9 mouse cellular contexts compared by ENCODE assay signal in genomic region chr2:180996436-180996835, GRCm38 (mm10). TPM values are rescaled to one million over a fixed set of nuclear protein-coding genes. Genes with fewer than 3 reads are reported as not detected.
DNase-seq lines count a peak whose midpoint lies in the region; ATAC-seq and TF ChIP-seq lines count a peak whose summit lies in the region.
"Had no signal": no experiment of that assay in that cellular context is flagged by ENCODE, and none has a peak within 500 bp of the region (broad histone marks: within the 10 kb centered on the region; RNA-seq: fewer than 3 reads in every experiment).

No protein-coding gene starts in this region.

- peak; percentile 48 for DNase-seq in adrenal gland, postnatal 10 days
- no peak for DNase-seq in adrenal gland, postnatal 25 days
- peak; percentile 39 for DNase-seq in embryonic facial prominence, embryonic 14.5 days (ENCODE audit: low spot score)
- DNase-seq in layer of hippocampus, adult 8-10 months (ENCODE audit: low spot score in 2 of 2), result peak; percentile 52 to 66

- H3K27ac ChIP-seq in bone marrow, adult 2 months (ENCODE audit: control insufficient read depth, insufficient read depth, low read depth, low read length, poor library complexity), result no peak overlapping the region
- no peak overlapping the region for H3K27ac ChIP-seq in embryonic facial prominence, embryonic 14.5 days (replicated peaks; ENCODE audit: low read depth, low read length)
- H3K27ac ChIP-seq in hindbrain, embryonic 12.5 days, result no peak overlapping the region
- H3K27ac ChIP-seq in small intestine, adult 2 months (ENCODE audit: insufficient read depth, low read depth, low read length), result no peak overlapping the region
- H3K27ac ChIP-seq: macrophage had no signal

- H3K4me3 ChIP-seq in bone marrow, adult 2 months (replicated peaks; ENCODE audit: control insufficient read depth, low read depth, low read length), result no peak overlapping the region
- H3K4me3 ChIP-seq in embryonic facial prominence, embryonic 14.5 days (ENCODE audit: low read depth, low read length), result no peak overlapping the region
- H3K4me3 ChIP-seq in hindbrain, embryonic 12.5 days, result no peak overlapping the region
- H3K4me3 ChIP-seq in small intestine, adult 2 months (ENCODE audit: low read depth, low read length), result no peak overlapping the region

- 12% methylated on average over 5 of the region's 5 CpGs for WGBS in bone marrow, adult 2 months
- 22% methylated on average over 5 of the region's 5 CpGs for WGBS in embryonic facial prominence, embryonic 14.5 days
- 11% methylated on average over 5 of the region's 5 CpGs for WGBS in hindbrain, embryonic 12.5 days
- WGBS in small intestine, adult 2 months, result 10% methylated on average over 5 of the region's 5 CpGs

- H3K9me3 ChIP-seq in embryonic facial prominence, embryonic 14.5 days (ENCODE audit: control insufficient read depth, low read length), result no peaks in the 10 kb centered on the region
- no peaks in the 10 kb centered on the region for H3K9me3 ChIP-seq in hindbrain, embryonic 12.5 days (replicated peaks)

- no peaks in the 10 kb centered on the region for H3K4me1 ChIP-seq in bone marrow, adult 2 months (ENCODE audit: control insufficient read depth, insufficient read depth, low read length)
- H3K4me1 ChIP-seq in embryonic facial prominence, embryonic 14.5 days (ENCODE audit: control insufficient read depth, insufficient read depth, low read length), result no peaks in the 10 kb centered on the region
- no peaks in the 10 kb centered on the region for H3K4me1 ChIP-seq in hindbrain, embryonic 12.5 days
- no peaks in the 10 kb centered on the region for H3K4me1 ChIP-seq in small intestine, adult 2 months (ENCODE audit: control insufficient read depth, insufficient read depth, insufficient read length, low read length)

- peak; percentile 36 for ATAC-seq in embryonic facial prominence, embryonic 14.5 days (ENCODE audit: low read depth)
- peak; percentile 53 for ATAC-seq in hindbrain, embryonic 12.5 days (ENCODE audit: low FRiP score)
- ATAC-seq in megakaryocyte progenitor cell, adult 5-6 weeks (replicated peaks; ENCODE audit: poor library complexity), result peak; percentile 86

- H3K4me2 ChIP-seq in embryonic facial prominence, embryonic 14.5 days (ENCODE audit: low read depth, low read length), result no peak overlapping the region
- no peak overlapping the region for H3K4me2 ChIP-seq in hindbrain, embryonic 12.5 days (replicated peaks)

- H3K9ac ChIP-seq in embryonic facial prominence, embryonic 14.5 days (ENCODE audit: low read depth, low read length), result no peak overlapping the region; the same call in 1 of the 2 replicates
- no peak overlapping the region for H3K9ac ChIP-seq in hindbrain, embryonic 12.5 days

- no peaks in the 10 kb centered on the region for H3K27me3 ChIP-seq in embryonic facial prominence, embryonic 14.5 days (replicated peaks; ENCODE audit: control insufficient read depth, insufficient read depth, low read length)
- H3K27me3 ChIP-seq in hindbrain, embryonic 12.5 days, result no peaks in the 10 kb centered on the region
- H3K27me3 ChIP-seq in small intestine, adult 2 months (ENCODE audit: control insufficient read depth, insufficient read depth, low read length), result no peaks in the 10 kb centered on the region

- TF ChIP-seq POLR2A in bone marrow, adult 2 months (IDR thresholded peaks at IDR 0.05; ENCODE audit: borderline replicate concordance, control insufficient read depth, low read depth, low read length), result no peak
- TF ChIP-seq POLR2A in small intestine, adult 2 months (IDR thresholded peaks at IDR 0.05; ENCODE audit: low read depth, low read length), result no peak

- TF ChIP-seq CTCF in bone marrow, adult 2 months (IDR thresholded peaks at IDR 0.05; ENCODE audit: control insufficient read depth, insufficient read depth, low read length), result peak; percentile 83
- peak; percentile 75; the same call in 1 of the 2 replicates for TF ChIP-seq CTCF in small intestine, adult 2 months (IDR thresholded peaks at IDR 0.05; ENCODE audit: extremely low read depth, insufficient read length, insufficient replicate concordance, low read depth, low read length)

- H3K36me3 ChIP-seq in embryonic facial prominence, embryonic 14.5 days (ENCODE audit: control insufficient read depth, insufficient read depth, low read length), result no peaks in the 10 kb centered on the region
- no peaks in the 10 kb centered on the region for H3K36me3 ChIP-seq in hindbrain, embryonic 12.5 days
- no peaks in the 10 kb centered on the region for H3K36me3 ChIP-seq in small intestine, adult 2 months (ENCODE audit: control insufficient read depth, insufficient read depth, low read length)

RNA-seq across cellular contexts. Expression of gene Col20a1, which starts 10.1 kb away (rescaled TPM):
- total RNA-seq in adrenal gland, postnatal 10 days (2021), result 1 to 10 TPM; 2.7 to 4.3 TPM
- 2.6 and 3.4 TPM in 2 replicates for total RNA-seq in adrenal gland, postnatal 25 days (2021)
- polyA plus RNA-seq in bone marrow, adult 2 months (2011; ENCODE audit: insufficient read depth, insufficient read length, low replicate concordance, missing spikeins), result 0.52 and 2.6 TPM in 2 replicates
- 2.5 and 3.7 TPM in 2 replicates for polyA plus RNA-seq in embryonic facial prominence, embryonic 14.5 days (2014; fragmentation: Nextera tagmentation; extraction: Ambion mirVana)
- polyA plus RNA-seq in hindbrain, embryonic 12.5 days (2016; fragmentation: Nextera tagmentation; extraction: Ambion mirVana), result 1.8 and 2.1 TPM in 2 replicates
- total RNA-seq in layer of hippocampus, adult 8-10 months (2022), result 1 to 10 TPM; 2.8 to 5.5 (median 3.1) TPM
- 0.12 and 0.42 TPM in 2 replicates for total RNA-seq in megakaryocyte progenitor cell, adult 5-6 weeks (2015)
- 0.10 TPM in 1 of 2 replicates, not detected in the other for total RNA-seq in megakaryocyte progenitor cell, adult 5-6 weeks (2017)
- 1.5 and 2.9 TPM in 2 replicates for polyA plus RNA-seq in small intestine, adult 2 months (2012; rRNA removed)

RNA-seq across cellular contexts. Expression of gene Arfgap1, which starts 29.4 kb away (rescaled TPM):
- total RNA-seq in adrenal gland, postnatal 10 days (2021), result 10 to 100 TPM; 52.2 to 63.2 TPM
- total RNA-seq in adrenal gland, postnatal 25 days (2021), result 48.6 and 65.6 TPM in 2 replicates
- 32.9 and 35.6 TPM in 2 replicates for polyA plus RNA-seq in bone marrow, adult 2 months (2011; ENCODE audit: insufficient read depth, insufficient read length, low replicate concordance, missing spikeins)
- 89.2 and 103 TPM in 2 replicates for polyA plus RNA-seq in embryonic facial prominence, embryonic 14.5 days (2014; fragmentation: Nextera tagmentation; extraction: Ambion mirVana)
- 100 TPM in 2 replicates for polyA plus RNA-seq in hindbrain, embryonic 12.5 days (2016; fragmentation: Nextera tagmentation; extraction: Ambion mirVana)
- 100 to 1,000 TPM; 136 to 140 (median 137) TPM for total RNA-seq in layer of hippocampus, adult 8-10 months (2022)
- 15.6 and 19.1 TPM in 2 replicates for total RNA-seq in megakaryocyte progenitor cell, adult 5-6 weeks (2015)
- 30.0 and 32.2 TPM in 2 replicates for total RNA-seq in megakaryocyte progenitor cell, adult 5-6 weeks (2017)
- polyA plus RNA-seq in small intestine, adult 2 months (2012; rRNA removed), result 30.2 and 47.9 TPM in 2 replicates

RNA-seq across cellular contexts. Expression of gene Nkain4, which starts 41.9 kb away (rescaled TPM):
- 10 to 100 TPM in 1 of 2 experiments, 1 to 10 TPM in 1; 7.6 to 10.4 TPM for total RNA-seq in adrenal gland, postnatal 10 days (2021)
- total RNA-seq in adrenal gland, postnatal 25 days (2021), result 2.2 and 2.7 TPM in 2 replicates
- not detected in 2 replicates for polyA plus RNA-seq in bone marrow, adult 2 months (2011; ENCODE audit: insufficient read depth, insufficient read length, low replicate concordance, missing spikeins)
- polyA plus RNA-seq in embryonic facial prominence, embryonic 14.5 days (2014; fragmentation: Nextera tagmentation; extraction: Ambion mirVana), result 17.0 and 20.7 TPM in 2 replicates
- polyA plus RNA-seq in hindbrain, embryonic 12.5 days (2016; fragmentation: Nextera tagmentation; extraction: Ambion mirVana), result 81.2 and 86.4 TPM in 2 replicates
- total RNA-seq in layer of hippocampus, adult 8-10 months (2022), result 10 to 100 TPM; 51.3 to 66.2 (median 57.5) TPM
- not detected in 2 replicates for total RNA-seq in megakaryocyte progenitor cell, adult 5-6 weeks (2015)
- not detected in 2 replicates for total RNA-seq in megakaryocyte progenitor cell, adult 5-6 weeks (2017)
- polyA plus RNA-seq in small intestine, adult 2 months (2012; rRNA removed), result 2.1 and 4.8 TPM in 2 replicates
- polyA plus RNA-seq: macrophage had no signal

RNA-seq across cellular contexts. Expression of gene Chrna4, which starts 46.9 kb away (rescaled TPM):
- 1 to 10 TPM; 6.6 to 8.2 TPM for total RNA-seq in adrenal gland, postnatal 10 days (2021)
- 9.9 and 19.2 TPM in 2 replicates for total RNA-seq in adrenal gland, postnatal 25 days (2021)
- polyA plus RNA-seq in bone marrow, adult 2 months (2011; ENCODE audit: insufficient read depth, insufficient read length, low replicate concordance, missing spikeins), result not detected in 2 replicates
- 3.6 and 5.8 TPM in 2 replicates for polyA plus RNA-seq in embryonic facial prominence, embryonic 14.5 days (2014; fragmentation: Nextera tagmentation; extraction: Ambion mirVana)
- polyA plus RNA-seq in hindbrain, embryonic 12.5 days (2016; fragmentation: Nextera tagmentation; extraction: Ambion mirVana), result 44.6 and 47.0 TPM in 2 replicates
- total RNA-seq in layer of hippocampus, adult 8-10 months (2022), result 10 to 100 TPM; 21.1 to 28.4 (median 23.8) TPM
- total RNA-seq in megakaryocyte progenitor cell, adult 5-6 weeks (2015), result not detected in 2 replicates
- total RNA-seq in megakaryocyte progenitor cell, adult 5-6 weeks (2017), result not detected in 2 replicates
- 0.04 TPM in 2 replicates for polyA plus RNA-seq in small intestine, adult 2 months (2012; rRNA removed)
- polyA plus RNA-seq: macrophage had no signal

Comparison
In these comparisons a context has a peak if more than half of its experiments do, and no peak if none do; other contexts are left out.
1. ATAC-seq: peak in every context shown above with its lines; median percentile 86 in megakaryocyte progenitor cell, adult 5-6 weeks; 53 in hindbrain, embryonic 12.5 days; 36 in embryonic facial prominence, embryonic 14.5 days.
2. RNA of gene Nkain4, which starts 41.9 kb away (total RNA-seq): 51.3 to 66.2 TPM in layer of hippocampus, adult 8-10 months; 7.6 to 10.4 TPM in adrenal gland, postnatal 10 days, 2.2 to 2.7 TPM in adrenal gland, postnatal 25 days and not detected in megakaryocyte progenitor cell, adult 5-6 weeks; every median in the first group is over 4 times any median in the second.